ENCODE assay signal across 8 mouse cellular contexts in genomic region chr13:21786899-21787629, GRCm38 (mm10). TPM values are rescaled to one million over a fixed set of nuclear protein-coding genes. Genes with fewer than 3 reads are reported as not detected.
DNase-seq lines count a peak whose midpoint lies in the region; ATAC-seq and TF ChIP-seq lines count a peak whose summit lies in the region.
"Not testable (repeated sequence)": the region's sequence is repeated elsewhere in the genome, so short reads cannot be mapped to it uniquely, and the experiment has no call there.

Gene Hist1h2an (minus strand): TSS chr13:21787218.
Gene Hist1h2bp (plus strand): TSS chr13:21787461.

- ATAC-seq in G1E (ENCODE audit: extremely low read depth, insufficient number of reproducible peaks, low FRiP score, poor library complexity, severe bottlenecking): peak; percentile 76
- peak; percentile 92 for ATAC-seq in forebrain, postnatal 0 days
- peak; percentile 91 for ATAC-seq in lung, embryonic 15.5 days (ENCODE audit: borderline replicate concordance, extremely low read depth, low FRiP score, low TSS enrichment)

- peak; percentile 50 for DNase-seq in G1E (ENCODE audit: low spot score)
- DNase-seq in cerebellum, adult 2 months: peak; percentile 91 to 96
- peak; percentile 99 for DNase-seq in forebrain, postnatal 0 days
- DNase-seq in heart, postnatal 4 days: peak; percentile 88
- peak; percentile 88 to 93 for DNase-seq in layer of hippocampus, adult 8-10 months (ENCODE audit: low spot score in 2 of 2)
- DNase-seq in ovary, adult 18-20 months (ENCODE audit: low spot score): peak; percentile 86
- DNase-seq in thymus, postnatal 0 days (ENCODE audit: low spot score): peak; percentile 97

- H3K27me3 ChIP-seq in G1E (ENCODE audit: insufficient read depth, low read length); cerebellum, adult 2 months (ENCODE audit: control insufficient read depth, insufficient read depth, low read length); forebrain, postnatal 0 days (ENCODE audit: insufficient read depth, low read length); lung, embryonic 15.5 days: not testable (repeated sequence)

- TF ChIP-seq CTCF in G1E (IDR thresholded peaks at IDR 0.05; ENCODE audit: low read depth, low read length); cerebellum, adult 2 months (IDR thresholded peaks at IDR 0.05; ENCODE audit: borderline replicate concordance, insufficient read depth, low read depth, low read length); forebrain, postnatal 0 days (IDR thresholded peaks at IDR 0.05; ENCODE audit: low read depth): not testable (repeated sequence)

- H3K9ac ChIP-seq in forebrain, postnatal 0 days: 0 out of 2 replicates have a peak within 1 kb of the TSS, but pooled peaks have one; percentile 37
- peak within 1 kb of the TSS; percentile 49 for H3K9ac ChIP-seq in lung, embryonic 15.5 days

- H3K4me3 ChIP-seq in G1E (ENCODE audit: low read depth, low read length): peak within 1 kb of the TSS; percentile 61; the same call in 1 of the 2 replicates
- peak within 1 kb of the TSS; percentile 32 for H3K4me3 ChIP-seq in cerebellum, adult 2 months (replicated peaks; ENCODE audit: insufficient read depth, low read depth, low read length)
- peak within 1 kb of the TSS; percentile 39 for H3K4me3 ChIP-seq in forebrain, postnatal 0 days (ENCODE audit: low read depth, low read length)
- peak within 1 kb of the TSS; percentile 38 for H3K4me3 ChIP-seq in lung, embryonic 15.5 days

- H3K4me2 ChIP-seq in forebrain, postnatal 0 days (ENCODE audit: low read depth): peak within 1 kb of the TSS; percentile 62
- H3K4me2 ChIP-seq in lung, embryonic 15.5 days: peak within 1 kb of the TSS; percentile 54

- not testable (repeated sequence) for H3K36me3 ChIP-seq in G1E (replicated peaks); forebrain, postnatal 0 days (ENCODE audit: insufficient read depth); lung, embryonic 15.5 days

- not testable (repeated sequence) for H3K9me3 ChIP-seq in G1E (replicated peaks); forebrain, postnatal 0 days (ENCODE audit: low read length); lung, embryonic 15.5 days

- peaks cover 30% of the 10 kb centered on the region for H3K4me1 ChIP-seq in G1E (ENCODE audit: insufficient read depth, low read depth, low read length)
- H3K4me1 ChIP-seq in cerebellum, adult 2 months (ENCODE audit: control insufficient read depth, insufficient read depth, low read length): not testable (repeated sequence)
- H3K4me1 ChIP-seq in forebrain, postnatal 0 days (ENCODE audit: insufficient read depth): peaks cover 17% of the 10 kb centered on the region
- H3K4me1 ChIP-seq in lung, embryonic 15.5 days: peaks cover 50% of the 10 kb centered on the region

- WGBS in cerebellum, adult 2 months: under 1% methylated on average over 39 of the region's 63 CpGs
- WGBS in forebrain, postnatal 0 days: under 1% methylated on average over 34 of the region's 63 CpGs
- under 1% methylated on average over 38 of the region's 63 CpGs for WGBS in lung, embryonic 15.5 days

- not testable (repeated sequence) for TF ChIP-seq POLR2A in cerebellum, adult 2 months (IDR thresholded peaks at IDR 0.05; ENCODE audit: borderline replicate concordance, insufficient read depth, low read length)

- not testable (repeated sequence) for H3K27ac ChIP-seq in cerebellum, adult 2 months (ENCODE audit: insufficient read depth, low read length)
- H3K27ac ChIP-seq in forebrain, postnatal 0 days (ENCODE audit: low read depth, low read length): peak within 1 kb of the TSS; percentile 72; the same call in 1 of the 2 replicates
- peak within 1 kb of the TSS; percentile 93 for H3K27ac ChIP-seq in lung, embryonic 15.5 days

RNA-seq across cellular contexts. Expression of gene Hist1h2an, which starts in this region (rescaled TPM):
- total RNA-seq in G1E (2014; fragmentation: Nextera tagmentation) (14.4 and 62.3 TPM in 2 replicates), G1E (2017) (76.2 and 144 TPM in 2 replicates)
- 18.0 and 48.6 TPM in 2 replicates for polyA plus RNA-seq in G1E (2012)
- polyA plus RNA-seq in cerebellum, adult 2 months (2012; rRNA removed): not detected in 2 replicates
- total RNA-seq in forebrain, postnatal 0 days (2014; rRNA removed): 143 and 154 TPM in 2 replicates
- 1.1 and 1.6 TPM in 2 replicates for polyA plus RNA-seq in forebrain, postnatal 0 days (2015; fragmentation: Nextera tagmentation; extraction: Ambion mirVana)
- total RNA-seq in heart, postnatal 4 days (2021): 100 to 1,000 TPM in 1 of 2 experiments, 10 to 100 TPM in 1; 94.5 to 114 TPM
- 1 to 10 TPM in 1 of 4 experiments, not detected in 3; 3.2 TPM for total RNA-seq in layer of hippocampus, adult 8-10 months (2022)
- 10.7 and 22.4 TPM in 2 replicates for polyA plus RNA-seq in lung, embryonic 15.5 days (2015; fragmentation: Nextera tagmentation; extraction: Ambion mirVana)
- polyA plus RNA-seq in thymus, postnatal 0 days (2015; fragmentation: Nextera tagmentation; extraction: Ambion mirVana): 32.4 and 51.2 TPM in 2 replicates

RNA-seq across cellular contexts. Expression of gene Hist1h2bp, which starts in this region (rescaled TPM):
- 88.4 and 192 TPM in 2 replicates for total RNA-seq in G1E (2014; fragmentation: Nextera tagmentation)
- 55.4 and 77.8 TPM in 2 replicates for total RNA-seq in G1E (2017)
- polyA plus RNA-seq in G1E (2012): 6.8 and 18.8 TPM in 2 replicates
- not detected in 2 replicates for polyA plus RNA-seq in cerebellum, adult 2 months (2012; rRNA removed)
- total RNA-seq in forebrain, postnatal 0 days (2014; rRNA removed): 46.4 and 70.5 TPM in 2 replicates
- 0.28 TPM in 1 of 2 replicates, not detected in the other for polyA plus RNA-seq in forebrain, postnatal 0 days (2015; fragmentation: Nextera tagmentation; extraction: Ambion mirVana)
- total RNA-seq in heart, postnatal 4 days (2021): 100 to 1,000 TPM; 213 to 224 TPM
- total RNA-seq in layer of hippocampus, adult 8-10 months (2022): 10 to 100 TPM in 1 of 4 experiments, 1 to 10 TPM in 3; 3.1 to 11.6 (median 5.9) TPM
- 2.1 and 3.1 TPM in 2 replicates for polyA plus RNA-seq in lung, embryonic 15.5 days (2015; fragmentation: Nextera tagmentation; extraction: Ambion mirVana)
- polyA plus RNA-seq in thymus, postnatal 0 days (2015; fragmentation: Nextera tagmentation; extraction: Ambion mirVana): 3.4 and 3.5 TPM in 2 replicates

Comparison
In these comparisons a context has a peak if more than half of its experiments do, and no peak if none do; other contexts are left out.
1. Peak in DNase-seq and H3K4me3 ChIP-seq in cerebellum, adult 2 months; RNA of the genes that start here not detected or under 1 TPM.